Mouse (Mus musculus): ENCODE results near the gene H2-Oa. TPM values are rescaled to one million over a fixed set of nuclear protein-coding genes. Genes with fewer than 3 reads are reported as not detected.
A peak's percentile ranks its signal among the peaks of the same experiment; 100 is the strongest.

Gene H2-Oa
- polyA plus RNA-seq, 1 experiment from 2014 or later, result 0.14 TPM

GRCm38 (mm10) chr17:34108460-34108859 is 16.3 kb downstream of the H2-Oa start:
- H3K4me3 ChIP-seq (ENCODE audit: low read length), result no peak overlapping the region
- H3K9ac ChIP-seq (ENCODE audit: low read depth, low read length), result no peak overlapping the region
- no peaks in the 10 kb centered on the region for H3K27me3 ChIP-seq (replicated peaks; ENCODE audit: control insufficient read depth, insufficient read depth, low read length)
- peaks cover 25% of the 10 kb centered on the region for H3K36me3 ChIP-seq (ENCODE audit: control insufficient read depth, insufficient read depth, low read length)
- WGBS, result 82% methylated on average over 5 of the region's 6 CpGs
- no peak overlapping the region for H3K27ac ChIP-seq (ENCODE audit: low read depth, low read length)
- no peaks in the 10 kb centered on the region; the same call in 1 of the 2 replicates for H3K4me1 ChIP-seq (ENCODE audit: control insufficient read depth, insufficient read depth, low read depth, low read length)
- no peak overlapping the region for H3K4me2 ChIP-seq (ENCODE audit: low read length)
- peaks cover 2% of the 10 kb centered on the region; the same call in 1 of the 2 replicates for H3K9me3 ChIP-seq (ENCODE audit: control insufficient read depth, low read length)
- no peak for ATAC-seq

- no peak overlapping the region for H3K9ac ChIP-seq (ENCODE audit: low read depth, low read length)
- H3K27ac ChIP-seq (ENCODE audit: low read depth, low read length), result peak overlapping the region; percentile 29; the same call in 1 of the 2 replicates
- no peak overlapping the region for H3K4me3 ChIP-seq (ENCODE audit: low read length)
- peaks cover 2% of the 10 kb centered on the region; the same call in 1 of the 2 replicates for H3K9me3 ChIP-seq (ENCODE audit: control insufficient read depth, low read length)
- H3K36me3 ChIP-seq (ENCODE audit: control insufficient read depth, insufficient read depth, low read length), result peaks cover 32% of the 10 kb centered on the region
- no peaks in the 10 kb centered on the region for H3K27me3 ChIP-seq (replicated peaks; ENCODE audit: control insufficient read depth, insufficient read depth, low read length)
- H3K4me1 ChIP-seq (ENCODE audit: control insufficient read depth, insufficient read depth, low read depth, low read length), result no peaks in the 10 kb centered on the region; the same call in 1 of the 2 replicates
- WGBS, result 79% methylated on average over 14 of the region's 14 CpGs
- ATAC-seq, result peak; percentile 52
- H3K4me2 ChIP-seq (ENCODE audit: low read length), result no peak overlapping the region
Measured at GRCm38 (mm10) chr17:34109038-34109805, 17.1 kb downstream of the H2-Oa start.

- ATAC-seq, result peak; percentile 35
- no peaks in the 10 kb centered on the region for H3K27me3 ChIP-seq (replicated peaks; ENCODE audit: control insufficient read depth, insufficient read depth, low read length)
- H3K9me3 ChIP-seq (ENCODE audit: control insufficient read depth, low read length), result peaks cover 2% of the 10 kb centered on the region; the same call in 1 of the 2 replicates
- no peak overlapping the region for H3K9ac ChIP-seq (ENCODE audit: low read depth, low read length)
- H3K4me2 ChIP-seq (ENCODE audit: low read length), result no peak overlapping the region
- H3K4me1 ChIP-seq (ENCODE audit: control insufficient read depth, insufficient read depth, low read depth, low read length), result no peaks in the 10 kb centered on the region; the same call in 1 of the 2 replicates
- 71% methylated on average over 3 of the region's 3 CpGs for WGBS
- no peak overlapping the region for H3K4me3 ChIP-seq (ENCODE audit: low read length)
- peak overlapping the region; percentile 29; the same call in 1 of the 2 replicates for H3K27ac ChIP-seq (ENCODE audit: low read depth, low read length)
- peaks cover 37% of the 10 kb centered on the region for H3K36me3 ChIP-seq (ENCODE audit: control insufficient read depth, insufficient read depth, low read length)
Measured at GRCm38 (mm10) chr17:34109806-34110195, 17.7 kb downstream of the H2-Oa start.

GRCm38 (mm10) chr17:34110309-34110708 is 18.2 kb downstream of the H2-Oa start:
- WGBS, result 62% methylated on average over 8 of the region's 8 CpGs
- no peak for ATAC-seq
- Histone ChIP-seq H3K4me3 (ENCODE audit: low read length) (no peak overlapping the region), H3K4me2 (ENCODE audit: low read length) (no peak overlapping the region), H3K27ac (ENCODE audit: low read depth, low read length) (no peak overlapping the region), H3K4me1 (ENCODE audit: control insufficient read depth, insufficient read depth, low read depth, low read length) (no peaks in the 10 kb centered on the region; the same call in 1 of the 2 replicates), H3K9me3 (ENCODE audit: control insufficient read depth, low read length) (peaks cover 2% of the 10 kb centered on the region; the same call in 1 of the 2 replicates), H3K36me3 (ENCODE audit: control insufficient read depth, insufficient read depth, low read length) (peaks cover 42% of the 10 kb centered on the region), H3K27me3 (replicated peaks; ENCODE audit: control insufficient read depth, insufficient read depth, low read length) (no peaks in the 10 kb centered on the region), H3K9ac (ENCODE audit: low read depth, low read length) (no peak overlapping the region)

- Histone ChIP-seq H3K4me2 (ENCODE audit: low read length) (no peak overlapping the region), H3K4me1 (ENCODE audit: control insufficient read depth, insufficient read depth, low read depth, low read length) (peaks cover 11% of the 10 kb centered on the region), H3K36me3 (ENCODE audit: control insufficient read depth, insufficient read depth, low read length) (peaks cover 54% of the 10 kb centered on the region), H3K9ac (ENCODE audit: low read depth, low read length) (no peak overlapping the region), H3K27me3 (replicated peaks; ENCODE audit: control insufficient read depth, insufficient read depth, low read length) (no peaks in the 10 kb centered on the region), H3K9me3 (ENCODE audit: control insufficient read depth, low read length) (no peaks in the 10 kb centered on the region), H3K27ac (ENCODE audit: low read depth, low read length) (no peak overlapping the region), H3K4me3 (ENCODE audit: low read length) (no peak overlapping the region)
- WGBS, result 93% methylated on average over 7 of the region's 7 CpGs
- ATAC-seq, result no peak
Measured at GRCm38 (mm10) chr17:34114114-34114513, 22.0 kb downstream of the H2-Oa start.

GRCm38 (mm10) chr17:34116736-34117370 is 24.7 kb downstream of the H2-Oa start:
- Histone ChIP-seq H3K27me3 (replicated peaks; ENCODE audit: control insufficient read depth, insufficient read depth, low read length) (no peaks in the 10 kb centered on the region), H3K4me1 (ENCODE audit: control insufficient read depth, insufficient read depth, low read depth, low read length) (peaks cover 11% of the 10 kb centered on the region), H3K9ac (ENCODE audit: low read depth, low read length) (peak overlapping the region; percentile 59), H3K27ac (ENCODE audit: low read depth, low read length) (no peak overlapping the region), H3K4me2 (ENCODE audit: low read length) (peak overlapping the region; percentile 84), H3K9me3 (ENCODE audit: control insufficient read depth, low read length) (no peaks in the 10 kb centered on the region), H3K36me3 (ENCODE audit: control insufficient read depth, insufficient read depth, low read length) (peaks cover 45% of the 10 kb centered on the region), H3K4me3 (ENCODE audit: low read length) (peak overlapping the region; percentile 86)
- ATAC-seq, result no peak
- 45% methylated on average over 7 of the region's 7 CpGs for WGBS

GRCm38 (mm10) chr17:34117421-34118112 is 25.4 kb downstream of the H2-Oa start:
- no peak for ATAC-seq
- Histone ChIP-seq H3K27me3 (replicated peaks; ENCODE audit: control insufficient read depth, insufficient read depth, low read length) (no peaks in the 10 kb centered on the region), H3K4me3 (ENCODE audit: low read length) (peak overlapping the region; percentile 86), H3K9me3 (ENCODE audit: control insufficient read depth, low read length) (no peaks in the 10 kb centered on the region), H3K27ac (ENCODE audit: low read depth, low read length) (no peak overlapping the region; the same call in 1 of the 2 replicates), H3K4me2 (ENCODE audit: low read length) (peak overlapping the region; percentile 84), H3K36me3 (ENCODE audit: control insufficient read depth, insufficient read depth, low read length) (peaks cover 38% of the 10 kb centered on the region), H3K4me1 (ENCODE audit: control insufficient read depth, insufficient read depth, low read depth, low read length) (peaks cover 11% of the 10 kb centered on the region), H3K9ac (ENCODE audit: low read depth, low read length) (peak overlapping the region; percentile 84)
- WGBS, result 0% methylated on average over 5 of the region's 5 CpGs

- H3K36me3 ChIP-seq (ENCODE audit: control insufficient read depth, insufficient read depth, low read length), result peaks cover 31% of the 10 kb centered on the region
- H3K27me3 ChIP-seq (replicated peaks; ENCODE audit: control insufficient read depth, insufficient read depth, low read length), result no peaks in the 10 kb centered on the region
- H3K4me2 ChIP-seq (ENCODE audit: low read length), result peak overlapping the region; percentile 84
- no peaks in the 10 kb centered on the region for H3K9me3 ChIP-seq (ENCODE audit: control insufficient read depth, low read length)
- peak overlapping the region; percentile 84 for H3K9ac ChIP-seq (ENCODE audit: low read depth, low read length)
- peak overlapping the region; percentile 100 for H3K27ac ChIP-seq (ENCODE audit: low read depth, low read length)
- peaks cover 12% of the 10 kb centered on the region for H3K4me1 ChIP-seq (ENCODE audit: control insufficient read depth, insufficient read depth, low read depth, low read length)
- WGBS, result under 1% methylated on average over 55 of the region's 67 CpGs
- no peak for ATAC-seq
- peak overlapping the region; percentile 86 for H3K4me3 ChIP-seq (ENCODE audit: low read length)
Measured at GRCm38 (mm10) chr17:34118113-34118872, 26.2 kb downstream of the H2-Oa start.
